Mouse (Mus musculus) midbrain, embryonic 15.5 days (tissue): ENCODE results near the gene Rsl1d1. TPM values are rescaled to one million over a fixed set of nuclear protein-coding genes. Genes with fewer than 3 reads are reported as not detected.

Source experiments
- microRNA-seq: library from miRNA; unstranded; fragments of <30 nt; microRNA quantifications from one replicate; pipeline ENCODE4, GENCODE M21; 2016
- polyA plus RNA-seq: library from polyadenylated mRNA; unstranded; fragments of >200 nt; fragmentation: Nextera tagmentation; extraction: Ambion mirVana; gene quantifications from 2 replicates; pipeline ENCODE4 v1.2.1, GENCODE M21; 2015

The Rsl1d1 gene
- polyA plus RNA-seq, 1 experiment from 2014 or later = 122 TPM

Small RNAs within 50 kb of the gene (microRNA-seq; reads per million reads assigned to microRNA genes)
- 50.9 reads per million, percentile 47 among the genes with 10 or more reads in this experiment for gene Gm23935

Other genes with a start within 250 kb of the Rsl1d1 start
- gene Snn, start 142.4 kb downstream of the Rsl1d1 start, polyA plus RNA-seq = 135 TPM in 2 replicates
- 28.0 and 28.8 TPM in 2 replicates for gene Litaf, start 137.2 kb downstream of the Rsl1d1 start, polyA plus RNA-seq
- 32.0 and 34.6 TPM in 2 replicates for gene Txndc11, start 68.7 kb downstream of the Rsl1d1 start, polyA plus RNA-seq
- 74.5 and 84.6 TPM in 2 replicates for gene Zc3h7a, start 26.9 kb downstream of the Rsl1d1 start, polyA plus RNA-seq
- 46.8 and 48.6 TPM in 2 replicates for gene Gspt1, start 51.0 kb upstream of the Rsl1d1 start, polyA plus RNA-seq
- 0.22 and 0.36 TPM in 2 replicates for gene Tnfrsf17, start 110.5 kb upstream of the Rsl1d1 start, polyA plus RNA-seq
- 20.4 and 22.7 TPM in 2 replicates for gene Snx29, start 119.6 kb upstream of the Rsl1d1 start, polyA plus RNA-seq